Mouse (Mus musculus) forebrain, embryonic 14.5 days (tissue): Measurements from ENCODE around the gene Emilin3. TPM values are rescaled to one million over a fixed set of nuclear protein-coding genes. Genes with fewer than 3 reads are reported as not detected.
"Not testable (repeated sequence)": the region's sequence is repeated elsewhere in the genome, so short reads cannot be mapped to it uniquely, and the experiment has no call there.

Source experiments
- ATAC-seq: fragments of 200-750 bp; cut with Nextera tagmentation; 2 replicates; pipeline ENCODE4 v1.8.0; 2017; ENCODE audit warnings: mild to moderate bottlenecking, moderate library complexity
- DNase-seq: peaks from one replicate; pipeline ENCODE4 v3.0.0-alpha.2; 2015; ENCODE audit warnings: low spot score
- H3K27ac ChIP-seq: fragments of 300-500 bp; sonication (generic); 2 replicates; pipeline ENCODE4 v1.5.1; 2014; ENCODE audit warnings: low read depth, mild to moderate bottlenecking, control low read depth, low read length, moderate library complexity
- H3K27me3 ChIP-seq: fragments of 300-500 bp; sonication (generic); replicated peaks from 2 replicates; pipeline ENCODE4 v1.6.1; 2014; ENCODE audit warnings: low read length, control low read depth, mixed read lengths; ENCODE audit not compliant: control insufficient read depth, insufficient read depth
- H3K36me3 ChIP-seq: fragments of 300-500 bp; sonication (generic); 2 replicates; pipeline ENCODE4 v1.6.1; 2014; ENCODE audit warnings: low read length, control low read depth; ENCODE audit not compliant: control insufficient read depth, insufficient read depth
- H3K4me1 ChIP-seq: fragments of 300-500 bp; sonication (generic); 2 replicates; pipeline ENCODE4 v1.6.1; 2014; ENCODE audit warnings: antibody characterized with exemption, low read length, control low read depth; ENCODE audit not compliant: control insufficient read depth, insufficient read depth
- H3K4me2 ChIP-seq: fragments of 300-500 bp; sonication (generic); 2 replicates; pipeline ENCODE4 v1.6.1; 2014; ENCODE audit warnings: mild to moderate bottlenecking, control low read depth, low read length
- H3K4me3 ChIP-seq: fragments of 300-500 bp; sonication (generic); 2 replicates; pipeline ENCODE4 v1.5.1; 2014; ENCODE audit warnings: low read depth, low read length, control low read depth
- H3K9ac ChIP-seq: fragments of 300-500 bp; sonication (generic); 2 replicates; pipeline ENCODE4 v1.6.1; 2014; ENCODE audit warnings: mild to moderate bottlenecking, low read length, control low read depth, moderate library complexity
- H3K9me3 ChIP-seq: fragments of 300-500 bp; sonication (generic); replicated peaks from 2 replicates; pipeline ENCODE4 v1.6.1; 2016; ENCODE audit warnings: low read length, control low read depth, mixed read lengths; ENCODE audit not compliant: control insufficient read depth
- WGBS: fragments of 180-500 bp; shearing (Covaris S2); extraction: QIAGEN DNeasy Blood & Tissue Kit; methylation state at CpG from one replicate; pipeline ENCODE4 v1.1.7; 2014; 5-methylcytosine and 5-hydroxymethylcytosine counted together
- polyA plus RNA-seq: library from polyadenylated mRNA; unstranded; fragments of >200 nt; fragmentation: Nextera tagmentation; extraction: Ambion mirVana; gene quantifications from 2 replicates; pipeline ENCODE4 v1.2.1, GENCODE M21; 2014

The Emilin3 gene
- 0.24 and 0.32 TPM in 2 replicates for polyA plus RNA-seq

GRCm38 (mm10) chr2:160912231-160912671 lies at the start of gene Emilin3:
TSS of gene Emilin3 (minus strand) at chr2:160912328.
- no peak within 1 kb of the TSS for H3K27ac ChIP-seq
- peak within 1 kb of the TSS; percentile 83 for H3K4me2 ChIP-seq
- WGBS = under 1% methylated on average over 44 of the region's 46 CpGs
- ATAC-seq (peak; percentile 64), DNase-seq (peak; percentile 39)
- peaks cover 10% of the 10 kb centered on the region; the same call in 1 of the 2 replicates for H3K4me1 ChIP-seq
- H3K4me3 ChIP-seq = peak within 1 kb of the TSS; percentile 43
- H3K9ac ChIP-seq = peak within 1 kb of the TSS; percentile 54
- H3K27me3 ChIP-seq = peaks cover 25% of the 10 kb centered on the region
- no peaks in the 10 kb centered on the region for H3K36me3 ChIP-seq
- no peaks in the 10 kb centered on the region for H3K9me3 ChIP-seq

- H3K4me1 ChIP-seq = no peaks in the 10 kb centered on the region
- no peaks in the 10 kb centered on the region for H3K27me3 ChIP-seq
- no peaks in the 10 kb centered on the region for H3K9me3 ChIP-seq
- DNase-seq (no peak), ATAC-seq (no peak)
- no peak overlapping the region for H3K9ac ChIP-seq
- H3K27ac ChIP-seq = no peak overlapping the region
- no peak overlapping the region for H3K4me3 ChIP-seq
- H3K4me2 ChIP-seq = no peak overlapping the region
- H3K36me3 ChIP-seq = peaks cover 82% of the 10 kb centered on the region
- 97% methylated on average over 6 of the region's 6 CpGs for WGBS
Observed at GRCm38 (mm10) chr2:160960956-160961646, 49.0 kb upstream of the Emilin3 start.

GRCm38 (mm10) chr2:160959901-160960300 lies 47.8 kb upstream of the Emilin3 start:
- H3K27me3 ChIP-seq = no peaks in the 10 kb centered on the region
- H3K36me3 ChIP-seq = peaks cover 82% of the 10 kb centered on the region
- no peak overlapping the region for H3K4me2 ChIP-seq
- H3K4me1 ChIP-seq = no peaks in the 10 kb centered on the region
- no peak for DNase-seq
- no peak overlapping the region for H3K9ac ChIP-seq
- no peaks in the 10 kb centered on the region for H3K9me3 ChIP-seq
- no peak overlapping the region for H3K4me3 ChIP-seq
- no peak overlapping the region for H3K27ac ChIP-seq
- 95% methylated on average over 5 of the region's 5 CpGs for WGBS
- ATAC-seq = no peak

GRCm38 (mm10) chr2:160958737-160959136 lies 46.6 kb upstream of the Emilin3 start:
- H3K27me3 ChIP-seq = no peaks in the 10 kb centered on the region
- H3K4me2 ChIP-seq = no peak overlapping the region
- ATAC-seq (no peak), DNase-seq (no peak)
- WGBS = 90% methylated on average over 5 of the region's 5 CpGs
- no peaks in the 10 kb centered on the region for H3K4me1 ChIP-seq
- no peak overlapping the region for H3K4me3 ChIP-seq
- no peak overlapping the region for H3K9ac ChIP-seq
- H3K36me3 ChIP-seq = peaks cover 82% of the 10 kb centered on the region
- no peak overlapping the region for H3K27ac ChIP-seq
- H3K9me3 ChIP-seq = no peaks in the 10 kb centered on the region

- H3K36me3 ChIP-seq = peaks cover 85% of the 10 kb centered on the region
- not testable (repeated sequence) for H3K9me3 ChIP-seq, DNase-seq, H3K4me3 ChIP-seq, H3K4me1 ChIP-seq, ATAC-seq, H3K9ac ChIP-seq, H3K27ac ChIP-seq, H3K4me2 ChIP-seq, H3K27me3 ChIP-seq
Observed at GRCm38 (mm10) chr2:160957801-160958200, 45.7 kb upstream of the Emilin3 start.

GRCm38 (mm10) chr2:160957307-160957706 lies 45.2 kb upstream of the Emilin3 start:
- not testable (repeated sequence) for H3K9ac ChIP-seq, H3K4me2 ChIP-seq, H3K27me3 ChIP-seq, DNase-seq, H3K27ac ChIP-seq, H3K9me3 ChIP-seq, ATAC-seq, H3K4me3 ChIP-seq, H3K4me1 ChIP-seq
- peaks cover 83% of the 10 kb centered on the region for H3K36me3 ChIP-seq

GRCm38 (mm10) chr2:160955331-160955730 lies 43.2 kb upstream of the Emilin3 start:
- Histone ChIP-seq H3K36me3 (peaks cover 82% of the 10 kb centered on the region), H3K9me3 (no peaks in the 10 kb centered on the region), H3K4me1 (no peaks in the 10 kb centered on the region), H3K4me3 (no peak overlapping the region), H3K4me2 (no peak overlapping the region), H3K9ac (no peak overlapping the region), H3K27me3 (no peaks in the 10 kb centered on the region), H3K27ac (no peak overlapping the region)
- DNase-seq (peak; percentile 48), ATAC-seq (no peak)
- 65% methylated on average over 7 of the region's 7 CpGs for whole genome bisulfite sequencing

GRCm38 (mm10) chr2:160954541-160954940 lies 42.4 kb upstream of the Emilin3 start:
- H3K9ac ChIP-seq = no peak overlapping the region
- H3K4me2 ChIP-seq = no peak overlapping the region
- peaks cover 82% of the 10 kb centered on the region for H3K36me3 ChIP-seq
- WGBS = 96% methylated on average over 3 of the region's 3 CpGs
- no peaks in the 10 kb centered on the region for H3K4me1 ChIP-seq
- ATAC-seq = no peak
- H3K27me3 ChIP-seq = no peaks in the 10 kb centered on the region
- H3K27ac ChIP-seq = no peak overlapping the region
- H3K9me3 ChIP-seq = no peaks in the 10 kb centered on the region
- DNase-seq = no peak
- no peak overlapping the region for H3K4me3 ChIP-seq

GRCm38 (mm10) chr2:160953131-160953873 lies 41.2 kb upstream of the Emilin3 start:
- ATAC-seq (peak; percentile 57; the same call in 1 of the 2 replicates), DNase-seq (peak; percentile 46)
- no peak overlapping the region for H3K4me2 ChIP-seq
- H3K27me3 ChIP-seq = no peaks in the 10 kb centered on the region
- H3K4me1 ChIP-seq = no peaks in the 10 kb centered on the region
- 68% methylated on average over 7 of the region's 7 CpGs for WGBS
- no peak overlapping the region for H3K9ac ChIP-seq
- no peak overlapping the region for H3K27ac ChIP-seq
- no peaks in the 10 kb centered on the region for H3K9me3 ChIP-seq
- H3K4me3 ChIP-seq = no peak overlapping the region
- H3K36me3 ChIP-seq = peaks cover 85% of the 10 kb centered on the region
